Mouse (Mus musculus): Measurements from ENCODE around the gene Errfi1. TPM values are rescaled to one million over a fixed set of nuclear protein-coding genes. Genes with fewer than 3 reads are reported as not detected.

Gene Errfi1
- polyA plus RNA-seq, 1 experiment from 2014 or later = 20.3 TPM

GRCm38 (mm10) chr4:150836258-150836657, 17.5 kb upstream of the Errfi1 start:
- Histone ChIP-seq H3K9me3 (ENCODE audit: control insufficient read depth, low read length) (no peaks in the 10 kb centered on the region), H3K4me3 (ENCODE audit: low read depth, low read length) (no peak overlapping the region), H3K4me1 (replicated peaks; ENCODE audit: control insufficient read depth, insufficient read depth, low read length) (no peaks in the 10 kb centered on the region), H3K27me3 (ENCODE audit: control insufficient read depth, insufficient read depth, low read length) (no peaks in the 10 kb centered on the region), H3K9ac (ENCODE audit: low read length) (no peak overlapping the region), H3K4me2 (ENCODE audit: low read depth, low read length, severe bottlenecking) (no peak overlapping the region), H3K27ac (ENCODE audit: low read depth, low read length) (no peak overlapping the region), H3K36me3 (ENCODE audit: control insufficient read depth, insufficient read depth, low read length) (no peaks in the 10 kb centered on the region)
- DNase-seq (ENCODE audit: low spot score) = no peak
- no peak for ATAC-seq (replicated peaks; ENCODE audit: low FRiP score)
- 93% methylated on average over 13 of the region's 13 CpGs for WGBS

GRCm38 (mm10) chr4:150836961-150837360, 16.8 kb upstream of the Errfi1 start:
- no peaks in the 10 kb centered on the region for H3K27me3 ChIP-seq (ENCODE audit: control insufficient read depth, insufficient read depth, low read length)
- H3K4me1 ChIP-seq (replicated peaks; ENCODE audit: control insufficient read depth, insufficient read depth, low read length) = no peaks in the 10 kb centered on the region
- no peak overlapping the region for H3K27ac ChIP-seq (ENCODE audit: low read depth, low read length)
- no peaks in the 10 kb centered on the region for H3K36me3 ChIP-seq (ENCODE audit: control insufficient read depth, insufficient read depth, low read length)
- ATAC-seq (replicated peaks; ENCODE audit: low FRiP score) = no peak
- no peaks in the 10 kb centered on the region for H3K9me3 ChIP-seq (ENCODE audit: control insufficient read depth, low read length)
- no peak overlapping the region for H3K9ac ChIP-seq (ENCODE audit: low read length)
- no peak for DNase-seq (ENCODE audit: low spot score)
- WGBS = 85% methylated on average over 12 of the region's 12 CpGs
- no peak overlapping the region for H3K4me2 ChIP-seq (ENCODE audit: low read depth, low read length, severe bottlenecking)
- no peak overlapping the region for H3K4me3 ChIP-seq (ENCODE audit: low read depth, low read length)

DNA sequence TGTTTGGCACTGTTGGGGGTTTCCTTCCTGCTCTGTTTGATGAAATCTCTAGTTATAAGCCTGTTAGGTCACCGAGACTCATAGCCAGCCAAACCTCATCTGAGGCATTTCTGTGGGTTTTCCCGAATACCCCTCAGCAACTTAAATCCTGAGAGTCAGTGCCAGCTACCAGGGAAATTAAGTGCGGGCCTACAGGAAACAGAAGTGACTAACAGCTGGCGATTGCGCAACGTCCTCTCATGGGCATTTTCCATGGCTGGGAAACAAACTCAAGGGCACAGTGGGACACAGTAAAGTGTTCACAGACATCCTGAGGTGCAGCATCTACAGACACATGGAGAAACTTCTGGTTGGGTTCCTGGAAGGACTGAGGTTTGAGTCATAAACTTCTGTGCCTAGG, 16.3 kb upstream of the Errfi1 start:
- H3K4me1 ChIP-seq (replicated peaks; ENCODE audit: control insufficient read depth, insufficient read depth, low read length) = no peaks in the 10 kb centered on the region
- H3K4me2 ChIP-seq (ENCODE audit: low read depth, low read length, severe bottlenecking) = no peak overlapping the region
- H3K27ac ChIP-seq (ENCODE audit: low read depth, low read length) = no peak overlapping the region
- no peaks in the 10 kb centered on the region for H3K9me3 ChIP-seq (ENCODE audit: control insufficient read depth, low read length)
- H3K27me3 ChIP-seq (ENCODE audit: control insufficient read depth, insufficient read depth, low read length) = no peaks in the 10 kb centered on the region
- no peaks in the 10 kb centered on the region for H3K36me3 ChIP-seq (ENCODE audit: control insufficient read depth, insufficient read depth, low read length)
- ATAC-seq (replicated peaks; ENCODE audit: low FRiP score) = no peak
- H3K9ac ChIP-seq (ENCODE audit: low read length) = no peak overlapping the region
- DNase-seq (ENCODE audit: low spot score) = no peak
- H3K4me3 ChIP-seq (ENCODE audit: low read depth, low read length) = no peak overlapping the region
- 89% methylated on average over 6 of the region's 6 CpGs for WGBS

DNA sequence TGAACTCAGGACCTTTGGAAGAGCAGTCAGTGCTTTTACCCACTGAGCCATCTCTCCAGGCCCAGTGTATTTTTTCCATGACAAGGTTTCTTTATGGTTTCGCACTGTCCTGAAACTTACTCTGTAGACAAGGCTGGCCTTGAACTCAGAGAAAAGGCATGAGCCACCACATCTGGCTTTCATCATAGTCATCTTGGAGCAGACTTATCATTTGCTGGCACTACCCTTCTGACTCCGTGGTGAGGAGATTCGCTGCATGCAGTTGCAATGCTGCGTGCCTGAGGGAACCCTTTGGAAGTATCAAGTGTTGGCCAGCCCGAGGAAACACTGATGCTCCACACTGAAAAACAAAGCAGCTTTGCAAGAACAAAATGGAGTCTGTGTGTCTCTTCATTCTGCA, 11.7 kb upstream of the Errfi1 start:
- Histone ChIP-seq H3K27ac (ENCODE audit: low read depth, low read length) (no peak overlapping the region), H3K27me3 (ENCODE audit: control insufficient read depth, insufficient read depth, low read length) (no peaks in the 10 kb centered on the region), H3K4me1 (replicated peaks; ENCODE audit: control insufficient read depth, insufficient read depth, low read length) (no peaks in the 10 kb centered on the region), H3K4me2 (ENCODE audit: low read depth, low read length, severe bottlenecking) (no peak overlapping the region), H3K4me3 (ENCODE audit: low read depth, low read length) (no peak overlapping the region), H3K36me3 (ENCODE audit: control insufficient read depth, insufficient read depth, low read length) (no peaks in the 10 kb centered on the region), H3K9ac (ENCODE audit: low read length) (no peak overlapping the region), H3K9me3 (ENCODE audit: control insufficient read depth, low read length) (no peaks in the 10 kb centered on the region)
- ATAC-seq (replicated peaks; ENCODE audit: low FRiP score) = no peak
- no peak for DNase-seq (ENCODE audit: low spot score)
- 82% methylated on average over 5 of the region's 5 CpGs for WGBS

DNA sequence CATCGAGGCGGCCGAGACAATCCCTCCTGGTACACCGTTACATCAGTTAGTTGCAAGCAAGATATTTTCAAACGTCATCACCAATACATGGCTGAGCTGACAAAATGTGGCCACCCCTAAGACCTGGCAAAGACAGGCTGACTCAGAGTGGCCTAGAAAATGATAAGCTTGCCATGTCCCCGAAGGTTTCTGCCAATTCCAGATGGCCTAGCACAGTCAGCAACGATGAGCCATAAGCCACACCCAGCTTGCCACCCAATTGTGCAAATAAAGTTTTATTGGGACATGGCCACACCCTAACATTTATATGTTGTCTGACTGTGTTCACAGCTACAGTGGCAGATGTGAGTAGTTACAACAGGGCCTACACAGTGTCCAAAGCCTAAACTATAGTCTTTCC, 10.5 kb upstream of the Errfi1 start:
- 92% methylated on average over 7 of the region's 7 CpGs for WGBS
- ATAC-seq (replicated peaks; ENCODE audit: low FRiP score) = no peak

GRCm38 (mm10) chr4:150846316-150846715, 7.4 kb upstream of the Errfi1 start:
- no peak overlapping the region for H3K4me3 ChIP-seq (ENCODE audit: low read depth, low read length)
- no peak overlapping the region for H3K4me2 ChIP-seq (ENCODE audit: low read depth, low read length, severe bottlenecking)
- no peaks in the 10 kb centered on the region for H3K36me3 ChIP-seq (ENCODE audit: control insufficient read depth, insufficient read depth, low read length)
- H3K4me1 ChIP-seq (replicated peaks; ENCODE audit: control insufficient read depth, insufficient read depth, low read length) = no peaks in the 10 kb centered on the region
- no peaks in the 10 kb centered on the region for H3K9me3 ChIP-seq (ENCODE audit: control insufficient read depth, low read length)
- ATAC-seq (replicated peaks; ENCODE audit: low FRiP score) (no peak), DNase-seq (ENCODE audit: low spot score) (no peak)
- no peak overlapping the region for H3K27ac ChIP-seq (ENCODE audit: low read depth, low read length)
- no peaks in the 10 kb centered on the region for H3K27me3 ChIP-seq (ENCODE audit: control insufficient read depth, insufficient read depth, low read length)
- no peak overlapping the region for H3K9ac ChIP-seq (ENCODE audit: low read length)
- 35% methylated on average over 8 of the region's 8 CpGs for WGBS

More for the DNA sequence above, 10.5 kb upstream of the Errfi1 start:
- H3K4me2 ChIP-seq (ENCODE audit: low read depth, low read length, severe bottlenecking) = no peak overlapping the region
- no peaks in the 10 kb centered on the region for H3K36me3 ChIP-seq (ENCODE audit: control insufficient read depth, insufficient read depth, low read length)
- H3K9ac ChIP-seq (ENCODE audit: low read length) = no peak overlapping the region
- H3K9me3 ChIP-seq (ENCODE audit: control insufficient read depth, low read length) = no peaks in the 10 kb centered on the region
- H3K4me1 ChIP-seq (replicated peaks; ENCODE audit: control insufficient read depth, insufficient read depth, low read length) = no peaks in the 10 kb centered on the region
- no peak overlapping the region for H3K4me3 ChIP-seq (ENCODE audit: low read depth, low read length)
- H3K27me3 ChIP-seq (ENCODE audit: control insufficient read depth, insufficient read depth, low read length) = no peaks in the 10 kb centered on the region
- no peak for DNase-seq (ENCODE audit: low spot score)
- H3K27ac ChIP-seq (ENCODE audit: low read depth, low read length) = no peak overlapping the region

DNA sequence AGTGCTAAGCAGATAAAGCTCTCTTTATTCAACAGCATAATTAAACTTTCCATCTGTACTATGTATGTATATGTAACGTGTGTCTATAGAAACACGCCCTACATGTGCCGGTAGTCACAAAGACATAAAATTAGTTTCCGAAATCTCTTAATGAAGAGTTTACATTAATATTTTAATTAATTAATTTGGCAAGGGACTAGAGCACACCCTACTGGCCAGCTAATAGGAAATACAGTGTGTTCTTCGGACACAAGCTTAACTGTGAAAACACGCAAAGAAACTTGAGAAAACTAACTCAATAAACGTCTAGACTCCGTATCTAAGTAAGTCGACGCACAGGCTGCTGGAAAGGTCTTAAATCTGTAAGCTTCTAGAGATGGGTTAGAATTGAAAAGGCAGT, 3.8 kb upstream of the Errfi1 start:
- no peak for DNase-seq (ENCODE audit: low spot score)
- WGBS = 74% methylated on average over 10 of the region's 10 CpGs

GRCm38 (mm10) chr4:150850893-150851292, 2.8 kb upstream of the Errfi1 start:
- 87% methylated on average over 4 of the region's 4 CpGs for WGBS
- peaks cover 3% of the 10 kb centered on the region for H3K4me1 ChIP-seq (replicated peaks; ENCODE audit: control insufficient read depth, insufficient read depth, low read length)
- H3K27me3 ChIP-seq (ENCODE audit: control insufficient read depth, insufficient read depth, low read length) = peaks cover 2% of the 10 kb centered on the region; the same call in 1 of the 2 replicates
- no peak for ATAC-seq (replicated peaks; ENCODE audit: low FRiP score)
- H3K36me3 ChIP-seq (ENCODE audit: control insufficient read depth, insufficient read depth, low read length) = no peaks in the 10 kb centered on the region
- DNase-seq (ENCODE audit: low spot score) = no peak
- H3K9me3 ChIP-seq (ENCODE audit: control insufficient read depth, low read length) = no peaks in the 10 kb centered on the region
- H3K4me2 ChIP-seq (ENCODE audit: low read depth, low read length, severe bottlenecking) = no peak overlapping the region
- H3K4me3 ChIP-seq (ENCODE audit: low read depth, low read length) = no peak overlapping the region
- H3K27ac ChIP-seq (ENCODE audit: low read depth, low read length) = no peak overlapping the region
- H3K9ac ChIP-seq (ENCODE audit: low read length) = no peak overlapping the region

More for the DNA sequence above, 3.8 kb upstream of the Errfi1 start:
- H3K36me3 ChIP-seq (ENCODE audit: control insufficient read depth, insufficient read depth, low read length) = no peaks in the 10 kb centered on the region
- H3K4me3 ChIP-seq (ENCODE audit: low read depth, low read length) = no peak overlapping the region
- no peak overlapping the region for H3K27ac ChIP-seq (ENCODE audit: low read depth, low read length)
- peaks cover 3% of the 10 kb centered on the region for H3K4me1 ChIP-seq (replicated peaks; ENCODE audit: control insufficient read depth, insufficient read depth, low read length)
- H3K27me3 ChIP-seq (ENCODE audit: control insufficient read depth, insufficient read depth, low read length) = peaks cover 2% of the 10 kb centered on the region; the same call in 1 of the 2 replicates
- no peaks in the 10 kb centered on the region for H3K9me3 ChIP-seq (ENCODE audit: control insufficient read depth, low read length)
- H3K4me2 ChIP-seq (ENCODE audit: low read depth, low read length, severe bottlenecking) = no peak overlapping the region
- no peak for ATAC-seq (replicated peaks; ENCODE audit: low FRiP score)
- H3K9ac ChIP-seq (ENCODE audit: low read length) = no peak overlapping the region

GRCm38 (mm10) chr4:150852045-150852444, 1.7 kb upstream of the Errfi1 start:
- no peak for ATAC-seq (replicated peaks; ENCODE audit: low FRiP score)

More at GRCm38 (mm10) chr4:150852045-150852444, 1.7 kb upstream of the Errfi1 start:
- Histone ChIP-seq H3K4me2 (ENCODE audit: low read depth, low read length, severe bottlenecking) (no peak overlapping the region), H3K27me3 (ENCODE audit: control insufficient read depth, insufficient read depth, low read length) (peaks cover 2% of the 10 kb centered on the region; the same call in 1 of the 2 replicates), H3K9me3 (ENCODE audit: control insufficient read depth, low read length) (no peaks in the 10 kb centered on the region), H3K9ac (ENCODE audit: low read length) (no peak overlapping the region), H3K4me3 (ENCODE audit: low read depth, low read length) (no peak overlapping the region), H3K27ac (ENCODE audit: low read depth, low read length) (no peak overlapping the region), H3K4me1 (replicated peaks; ENCODE audit: control insufficient read depth, insufficient read depth, low read length) (peaks cover 3% of the 10 kb centered on the region), H3K36me3 (ENCODE audit: control insufficient read depth, insufficient read depth, low read length) (no peaks in the 10 kb centered on the region)
- 73% methylated on average over 8 of the region's 8 CpGs for WGBS
- DNase-seq (ENCODE audit: low spot score) = no peak
